Mouse (Mus musculus): ENCODE data around the gene Pitpnm1. TPM values are rescaled to one million over a fixed set of nuclear protein-coding genes. Genes with fewer than 3 reads are reported as not detected.

Gene Pitpnm1
- total and polyA plus RNA-seq, 3 experiments: 25.3 to 51.2 TPM; not detected in 1

DNA sequence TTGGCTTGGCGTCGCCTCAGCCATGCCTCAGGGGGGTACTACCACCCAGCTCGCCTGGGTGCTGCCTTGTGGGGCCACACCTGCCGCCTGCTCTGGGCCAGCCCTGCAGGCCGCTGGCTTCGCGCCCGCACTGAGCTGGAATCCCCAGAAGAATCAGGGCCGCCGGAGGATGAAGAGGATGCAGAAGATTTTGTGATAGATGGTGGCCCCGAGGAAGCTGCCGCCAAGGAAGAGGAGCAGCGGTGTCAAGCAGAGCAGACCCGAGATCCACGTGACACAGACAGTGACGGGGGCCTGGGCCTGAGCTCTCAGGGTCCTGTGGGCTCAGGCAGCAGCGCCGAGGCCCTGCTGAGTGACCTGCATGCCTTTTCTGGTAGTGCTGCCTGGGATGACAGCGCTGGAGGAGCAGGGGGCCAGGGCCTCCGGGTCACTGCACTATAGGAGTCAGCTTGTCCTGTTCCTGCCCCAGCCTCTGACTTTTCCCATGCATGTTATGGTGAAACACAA lies 56.3 kb downstream of the Pitpnm1 start:
- no peaks in the 10 kb centered on the region for H3K27me3 ChIP-seq (ENCODE audit: control insufficient read depth in 1 of 2, insufficient read depth in 2 of 2, low read length in 2 of 2)
- H3K9me3 ChIP-seq (replicated peaks; ENCODE audit: insufficient read depth, low read length): no peaks in the 10 kb centered on the region
- H3K79me2 ChIP-seq (ENCODE audit: control insufficient read depth, insufficient read depth, low read length, poor library complexity): peaks cover 6% of the 10 kb centered on the region
- H3K36me3 ChIP-seq (ENCODE audit: control insufficient read depth in 1 of 2, insufficient read depth in 2 of 2, low read length in 2 of 2): peaks cover 1 to 2% of the 10 kb centered on the region in 2 experiments; a peak in 3 of 4 replicates
- no peak for DNase-seq (ENCODE audit: low read depth, low spot score)
- no peak overlapping the region for H3K27ac ChIP-seq (ENCODE audit: control insufficient read depth, low read depth, low read length)
- H3K4me1 ChIP-seq (ENCODE audit: control insufficient read depth in 1 of 2, insufficient read depth in 2 of 2, low read length in 2 of 2): peaks cover 4 to 8% of the 10 kb centered on the region in 2 experiments; a peak in 3 of 4 replicates
- no peak overlapping the region for H3K4me3 ChIP-seq (ENCODE audit: control insufficient read depth in 1 of 2, insufficient read depth in 1 of 2, low read depth in 2 of 2, low read length in 2 of 2)
- no peak overlapping the region for H3K9ac ChIP-seq (ENCODE audit: control insufficient read depth, low read depth, low read length, poor library complexity, severe bottlenecking)
- no peak for TF ChIP-seq MXI1 (IDR thresholded peaks at IDR 0.05; ENCODE audit: low read depth, low read length)
- TF ChIP-seq RCOR1 (IDR thresholded peaks at IDR 0.05; ENCODE audit: low read depth, low read length): no peak
- no peak for TF ChIP-seq GABPA (IDR thresholded peaks at IDR 0.05; ENCODE audit: low read depth, low read length)
- no peak for TF ChIP-seq ETS1 (IDR thresholded peaks at IDR 0.05; ENCODE audit: low read depth, low read length)

- no peaks in the 10 kb centered on the region for H3K27me3 ChIP-seq (ENCODE audit: control insufficient read depth in 1 of 2, insufficient read depth in 2 of 2, low read length in 2 of 2)
- peaks cover 7% of the 10 kb centered on the region for H3K79me2 ChIP-seq (ENCODE audit: control insufficient read depth, insufficient read depth, low read length, poor library complexity)
- H3K4me1 ChIP-seq (ENCODE audit: control insufficient read depth in 1 of 2, insufficient read depth in 2 of 2, low read length in 2 of 2): peaks cover 4 to 9% of the 10 kb centered on the region in 2 experiments; a peak in 3 of 4 replicates
- H3K4me3 ChIP-seq (ENCODE audit: control insufficient read depth in 1 of 2, insufficient read depth in 1 of 2, low read depth in 2 of 2, low read length in 2 of 2): no peak overlapping the region
- TF ChIP-seq ZC3H11A (IDR thresholded peaks at IDR 0.05; ENCODE audit: low read depth, low read length) (no peak), MAX (IDR thresholded peaks at IDR 0.05; ENCODE audit: low read length) (no peak), CHD1 (IDR thresholded peaks at IDR 0.05; ENCODE audit: low read depth, low read length) (no peak), EP300 (IDR thresholded peaks at IDR 0.05; ENCODE audit: low read depth in 1 of 2, low read length in 2 of 2) (no peak), E2F4 (IDR thresholded peaks at IDR 0.05; ENCODE audit: borderline replicate concordance, low read depth, low read length) (no peak)
- no peaks in the 10 kb centered on the region for H3K9me3 ChIP-seq (replicated peaks; ENCODE audit: insufficient read depth, low read length)
- no peak overlapping the region for H3K27ac ChIP-seq (ENCODE audit: control insufficient read depth, low read depth, low read length)
- H3K36me3 ChIP-seq (ENCODE audit: control insufficient read depth in 1 of 2, insufficient read depth in 2 of 2, low read length in 2 of 2): peaks cover 1 to 2% of the 10 kb centered on the region in 2 experiments; a peak in 3 of 4 replicates
- H3K9ac ChIP-seq (ENCODE audit: control insufficient read depth, low read depth, low read length, poor library complexity, severe bottlenecking): no peak overlapping the region
- DNase-seq (ENCODE audit: low read depth, low spot score): no peak
Measured at GRCm38 (mm10) chr19:4156771-4157170, 57.0 kb downstream of the Pitpnm1 start.

DNA sequence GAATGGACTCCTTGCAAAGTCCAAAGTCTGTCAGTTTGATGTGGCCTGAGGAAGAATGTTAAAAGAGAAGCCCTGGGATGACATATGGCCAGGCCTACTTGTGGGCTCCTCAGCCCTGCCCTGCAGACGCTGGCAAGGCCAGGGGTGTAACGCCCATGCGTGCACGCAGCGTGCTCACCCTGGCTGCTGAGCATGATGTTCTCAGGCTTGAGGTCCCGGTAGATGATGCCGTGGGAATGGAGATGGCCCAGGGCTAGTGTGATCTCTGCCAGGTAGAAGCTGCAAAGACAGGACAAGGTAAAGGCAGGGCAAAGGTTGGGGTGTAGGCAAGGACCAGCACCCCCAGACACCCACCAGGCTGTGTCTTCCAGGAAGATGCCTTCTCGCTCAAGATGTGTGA lies 59.3 kb downstream of the Pitpnm1 start:
- peaks cover 0 to 12% of the 10 kb centered on the region in 2 experiments; a peak in 3 of 4 replicates for H3K36me3 ChIP-seq (ENCODE audit: control insufficient read depth in 1 of 2, insufficient read depth in 2 of 2, low read length in 2 of 2)
- no peak overlapping the region for H3K27ac ChIP-seq (ENCODE audit: control insufficient read depth, low read depth, low read length)
- no peak overlapping the region for H3K9ac ChIP-seq (ENCODE audit: control insufficient read depth, low read depth, low read length, poor library complexity, severe bottlenecking)
- H3K4me1 ChIP-seq (ENCODE audit: control insufficient read depth in 1 of 2, insufficient read depth in 2 of 2, low read length in 2 of 2): peaks cover 5 to 24% of the 10 kb centered on the region in 2 experiments
- H3K9me3 ChIP-seq (replicated peaks; ENCODE audit: insufficient read depth, low read length): no peaks in the 10 kb centered on the region
- no peak for DNase-seq (ENCODE audit: low read depth, low spot score)
- no peak overlapping the region for H3K4me3 ChIP-seq (ENCODE audit: control insufficient read depth in 1 of 2, insufficient read depth in 1 of 2, low read depth in 2 of 2, low read length in 2 of 2)
- no peaks in the 10 kb centered on the region for H3K27me3 ChIP-seq (ENCODE audit: control insufficient read depth in 1 of 2, insufficient read depth in 2 of 2, low read length in 2 of 2)
- TF ChIP-seq MAFK (IDR thresholded peaks at IDR 0.05; ENCODE audit: borderline replicate concordance, low read depth, low read length) (no peak), CHD2 (IDR thresholded peaks at IDR 0.05; ENCODE audit: low read length) (no peak), ETS1 (IDR thresholded peaks at IDR 0.05; ENCODE audit: low read depth, low read length) (no peak), CHD1 (IDR thresholded peaks at IDR 0.05; ENCODE audit: low read depth, low read length) (no peak), EP300 (IDR thresholded peaks at IDR 0.05; ENCODE audit: low read depth in 1 of 2, low read length in 2 of 2) (no peak), POLR2AphosphoS5 (IDR thresholded peaks at IDR 0.05; ENCODE audit: borderline replicate concordance, low read depth, low read length) (no peak), E2F4 (IDR thresholded peaks at IDR 0.05; ENCODE audit: borderline replicate concordance, low read depth, low read length) (no peak), RAD21 (IDR thresholded peaks at IDR 0.05; ENCODE audit: low read depth, low read length) (no peak), KAT2A (conservative IDR thresholded peaks at IDR 0.05; ENCODE audit: low read depth, low read length) (no peak), ELF1 (IDR thresholded peaks at IDR 0.05; ENCODE audit: low read depth, low read length) (no peak), MEF2A (IDR thresholded peaks at IDR 0.05; ENCODE audit: extremely low read depth, insufficient replicate concordance, low read depth, low read length, poor library complexity, severe bottlenecking) (no peak)
- H3K79me2 ChIP-seq (ENCODE audit: control insufficient read depth, insufficient read depth, low read length, poor library complexity): peaks cover 10% of the 10 kb centered on the region
